Mouse (Mus musculus): ENCODE measurements around the gene Zfp316.

- TF ChIP-seq POLR2A (IDR thresholded peaks at IDR 0.05; ENCODE audit: insufficient read depth, low read depth, low read length) (no peak), CTCF (IDR thresholded peaks at IDR 0.05) (peak; percentile 34), EP300 (IDR thresholded peaks at IDR 0.05; ENCODE audit: insufficient read depth, low read depth, low read length) (no peak)
Observed at GRCm38 (mm10) chr5:143294862-143295261, 25.0 kb upstream of the Zfp316 start.
